Mouse (Mus musculus) myocyte (in vitro differentiated cells): ENCODE measurements around the gene Msx2. TPM values are rescaled to one million over a fixed set of nuclear protein-coding genes. Genes with fewer than 3 reads are reported as not detected.

Source experiments
- H3K27me3 ChIP-seq: one replicate; pipeline ENCODE4 v1.6.1; 2011; ENCODE audit not compliant: control insufficient read depth, insufficient read depth, insufficient read length
- H3K36me3 ChIP-seq: one replicate; pipeline ENCODE4 v1.6.1; 2011; ENCODE audit not compliant: control insufficient read depth, insufficient read depth
- H3K4me2 ChIP-seq: one replicate; pipeline ENCODE4 v1.6.1; 2011; ENCODE audit warnings: low read depth, control low read depth
- H3K4me3 ChIP-seq: one replicate; pipeline ENCODE4 v1.5.1; 2011; ENCODE audit warnings: mild to moderate bottlenecking, control low read depth, moderate library complexity
- H3K79me2 ChIP-seq: one replicate; pipeline ENCODE4 v1.6.1; 2011; ENCODE audit not compliant: control insufficient read depth, insufficient read depth
- H3ac ChIP-seq: one replicate; pipeline ENCODE4 v1.6.1; 2011; ENCODE audit not compliant: control insufficient read depth, insufficient read length
- CEBPB ChIP-seq: IDR thresholded peaks from 2 replicates; pipeline ENCODE4 v1.6.1; 2011; ENCODE audit warnings: mild to moderate bottlenecking, moderate library complexity; ENCODE audit not compliant: poor library complexity, insufficient read depth, severe bottlenecking
- E2F4 ChIP-seq: IDR thresholded peaks from one replicate; pipeline ENCODE4 v1.6.1; 2011; ENCODE audit warnings: mild to moderate bottlenecking, control low read depth, moderate library complexity; ENCODE audit not compliant: insufficient read depth
- MAX ChIP-seq: IDR thresholded peaks from one replicate; pipeline ENCODE4 v1.6.1; 2011; ENCODE audit warnings: low read depth, mild to moderate bottlenecking, control low read depth
- MYOD1 ChIP-seq, 3 experiments: IDR thresholded peaks; one replicate each; pipeline ENCODE4 v1.6.1; 2011; ENCODE audit warnings: control low read depth in 2 of 3, low read depth in 2 of 3, mild to moderate bottlenecking in 2 of 3, moderate library complexity in 1 of 3; ENCODE audit not compliant: insufficient read length in 2 of 3, control insufficient read depth in 1 of 3
- MYOG ChIP-seq, 3 experiments: IDR thresholded peaks; one replicate each; pipeline ENCODE4 v1.6.1; 2011; ENCODE audit warnings: control low read depth in 2 of 3, low read depth in 2 of 3, mild to moderate bottlenecking in 2 of 3; ENCODE audit not compliant: insufficient read length in 2 of 3, control insufficient read depth in 1 of 3, insufficient read depth in 1 of 3
- POLR2A ChIP-seq: IDR thresholded peaks from one replicate; pipeline ENCODE4 v1.6.1; 2011; ENCODE audit warnings: low read depth, mild to moderate bottlenecking, control low read depth, moderate library complexity; ENCODE audit not compliant: insufficient read length
- POLR2AphosphoS2 ChIP-seq: IDR thresholded peaks from one replicate; pipeline ENCODE4 v1.6.1; 2011; ENCODE audit warnings: low read depth, control low read depth; ENCODE audit not compliant: insufficient read length
- REST ChIP-seq: IDR thresholded peaks from one replicate; pipeline ENCODE4 v1.6.1; 2011; ENCODE audit warnings: mild to moderate bottlenecking, control low read depth, moderate library complexity; ENCODE audit not compliant: insufficient read depth, insufficient read length
- SRF ChIP-seq: IDR thresholded peaks from one replicate; pipeline ENCODE4 v1.6.1; 2011; ENCODE audit warnings: low read depth; ENCODE audit not compliant: control insufficient read depth, insufficient read length
- TCF12 ChIP-seq: IDR thresholded peaks from one replicate; pipeline ENCODE4 v1.6.1; 2011; ENCODE audit warnings: mild to moderate bottlenecking, control low read depth; ENCODE audit not compliant: poor library complexity, insufficient read depth, severe bottlenecking
- TCF3 ChIP-seq: IDR thresholded peaks from one replicate; pipeline ENCODE4 v1.6.1; 2011; ENCODE audit warnings: low read depth, control low read depth; ENCODE audit not compliant: insufficient read length
- USF1 ChIP-seq: IDR thresholded peaks from one replicate; pipeline ENCODE4 v1.6.1; 2011; ENCODE audit warnings: low read depth, mild to moderate bottlenecking, control low read depth, moderate library complexity
- polyA plus RNA-seq: library from polyadenylated mRNA; unstranded; fragments of >200 nt; fragmentation: generic; extraction: Trizol; gene quantifications from one replicate; pipeline ENCODE4 v1.2.1, GENCODE M21; 2012; ENCODE audit warnings: missing spikeins

Msx2 gene
- polyA plus RNA-seq, 1 experiment = 0.04 TPM

GRCm38 (mm10) chr13:53462649-53462970 is 10.3 kb downstream of the Msx2 start:
- H3K4me2 ChIP-seq = no peak overlapping the region
- peaks cover 23% of the 10 kb centered on the region for H3K27me3 ChIP-seq
- H3ac ChIP-seq = no peak overlapping the region
- no peak overlapping the region for H3K4me3 ChIP-seq
- no peaks in the 10 kb centered on the region for H3K79me2 ChIP-seq
- no peaks in the 10 kb centered on the region for H3K36me3 ChIP-seq
- no peak for TF ChIP-seq USF1
- no peak for TF ChIP-seq SRF
- TF ChIP-seq TCF3 = no peak
- no peak for TF ChIP-seq MYOD1 (IDR thresholded peaks at IDR 0.05; ENCODE audit: control insufficient read depth in 1 of 3, insufficient read length in 2 of 3, low read depth in 2 of 3)
- no peak for TF ChIP-seq TCF12
- no peak for TF ChIP-seq POLR2AphosphoS2
- TF ChIP-seq REST = no peak
- no peak for TF ChIP-seq MAX
- no peak for TF ChIP-seq CEBPB
- no peak for TF ChIP-seq E2F4
- TF ChIP-seq MYOG (IDR thresholded peaks at IDR 0.05; ENCODE audit: control insufficient read depth in 1 of 3, insufficient read depth in 1 of 3, insufficient read length in 2 of 3, low read depth in 2 of 3) = no peak
- no peak for TF ChIP-seq POLR2A

DNA sequence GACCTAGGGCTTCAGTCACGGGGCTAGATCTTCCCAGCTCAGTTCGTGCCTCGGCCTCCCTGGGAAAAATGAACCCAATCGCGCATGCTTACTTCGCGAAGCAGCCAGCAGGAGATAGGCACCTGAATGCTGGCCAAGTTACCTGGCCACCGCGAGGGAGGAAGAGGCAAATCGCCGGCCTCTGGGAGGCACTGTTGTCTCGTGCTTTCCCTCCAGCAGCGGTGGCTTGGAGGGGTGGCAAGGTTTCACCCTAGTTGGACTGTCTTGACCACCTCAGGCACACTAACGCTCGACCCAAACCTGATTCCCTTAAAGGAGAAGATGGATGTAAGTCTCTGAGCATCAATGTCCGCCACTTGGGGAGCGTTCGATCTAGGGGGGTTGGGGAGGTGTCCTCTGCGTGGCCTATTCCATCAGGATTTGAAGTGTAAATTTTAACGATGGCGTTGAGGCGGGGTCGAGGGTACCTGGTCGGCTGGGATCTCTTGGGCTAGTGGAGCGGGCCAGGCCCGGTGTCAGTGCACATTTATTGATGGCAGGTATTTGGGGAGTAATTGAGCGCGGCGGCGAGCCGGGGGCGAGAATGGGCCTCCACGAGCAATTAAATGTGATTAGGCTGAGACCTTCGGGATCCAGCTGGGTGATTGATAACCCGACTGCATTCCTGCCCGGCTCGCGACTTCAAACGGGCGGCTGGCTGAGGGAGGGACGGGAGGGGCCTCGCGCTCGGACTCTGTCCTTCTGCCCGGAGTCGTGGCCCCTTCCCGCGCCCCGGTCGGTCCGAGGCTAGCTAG is 10.8 kb downstream of the Msx2 start:
- no peaks in the 10 kb centered on the region for H3K79me2 ChIP-seq
- H3K4me2 ChIP-seq = no peak overlapping the region
- TF ChIP-seq MYOG (IDR thresholded peaks at IDR 0.05; ENCODE audit: control insufficient read depth in 1 of 3, insufficient read depth in 1 of 3, insufficient read length in 2 of 3, low read depth in 2 of 3) (no peak), MAX (no peak), CEBPB (no peak), TCF12 (no peak), MYOD1 (IDR thresholded peaks at IDR 0.05; ENCODE audit: control insufficient read depth in 1 of 3, insufficient read length in 2 of 3, low read depth in 2 of 3) (no peak), POLR2A (no peak), USF1 (no peak), REST (no peak), E2F4 (no peak), SRF (no peak), POLR2AphosphoS2 (no peak), TCF3 (no peak)
- peaks cover 23% of the 10 kb centered on the region for H3K27me3 ChIP-seq
- no peak overlapping the region for H3K4me3 ChIP-seq
- no peaks in the 10 kb centered on the region for H3K36me3 ChIP-seq
- H3ac ChIP-seq = no peak overlapping the region

GRCm38 (mm10) chr13:53461346-53461745 is 11.5 kb downstream of the Msx2 start:
- H3ac ChIP-seq = no peak overlapping the region
- no peak overlapping the region for H3K4me2 ChIP-seq
- no peaks in the 10 kb centered on the region for H3K79me2 ChIP-seq
- no peak overlapping the region for H3K4me3 ChIP-seq
- H3K27me3 ChIP-seq = peaks cover 23% of the 10 kb centered on the region
- TF ChIP-seq SRF (no peak), TCF12 (no peak), E2F4 (no peak), REST (no peak), USF1 (no peak), CEBPB (no peak), MYOG (IDR thresholded peaks at IDR 0.05; ENCODE audit: control insufficient read depth in 1 of 3, insufficient read depth in 1 of 3, insufficient read length in 2 of 3, low read depth in 2 of 3) (no peak)
- no peaks in the 10 kb centered on the region for H3K36me3 ChIP-seq

GRCm38 (mm10) chr13:53458766-53459165 is 14.1 kb downstream of the Msx2 start:
- H3ac ChIP-seq = no peak overlapping the region
- H3K27me3 ChIP-seq = peaks cover 13% of the 10 kb centered on the region
- H3K4me3 ChIP-seq = no peak overlapping the region
- no peaks in the 10 kb centered on the region for H3K79me2 ChIP-seq
- TF ChIP-seq POLR2A (no peak), REST (no peak), TCF3 (no peak), TCF12 (no peak), SRF (no peak), USF1 (no peak), MAX (no peak), MYOG (IDR thresholded peaks at IDR 0.05; ENCODE audit: control insufficient read depth in 1 of 3, insufficient read depth in 1 of 3, insufficient read length in 2 of 3, low read depth in 2 of 3) (no peak), CEBPB (no peak), MYOD1 (IDR thresholded peaks at IDR 0.05; ENCODE audit: control insufficient read depth in 1 of 3, insufficient read length in 2 of 3, low read depth in 2 of 3) (no peak), E2F4 (no peak), POLR2AphosphoS2 (no peak)
- no peaks in the 10 kb centered on the region for H3K36me3 ChIP-seq
- no peak overlapping the region for H3K4me2 ChIP-seq
